ENCODE assay signal across 8 mouse cellular contexts in the genomic region with DNA sequence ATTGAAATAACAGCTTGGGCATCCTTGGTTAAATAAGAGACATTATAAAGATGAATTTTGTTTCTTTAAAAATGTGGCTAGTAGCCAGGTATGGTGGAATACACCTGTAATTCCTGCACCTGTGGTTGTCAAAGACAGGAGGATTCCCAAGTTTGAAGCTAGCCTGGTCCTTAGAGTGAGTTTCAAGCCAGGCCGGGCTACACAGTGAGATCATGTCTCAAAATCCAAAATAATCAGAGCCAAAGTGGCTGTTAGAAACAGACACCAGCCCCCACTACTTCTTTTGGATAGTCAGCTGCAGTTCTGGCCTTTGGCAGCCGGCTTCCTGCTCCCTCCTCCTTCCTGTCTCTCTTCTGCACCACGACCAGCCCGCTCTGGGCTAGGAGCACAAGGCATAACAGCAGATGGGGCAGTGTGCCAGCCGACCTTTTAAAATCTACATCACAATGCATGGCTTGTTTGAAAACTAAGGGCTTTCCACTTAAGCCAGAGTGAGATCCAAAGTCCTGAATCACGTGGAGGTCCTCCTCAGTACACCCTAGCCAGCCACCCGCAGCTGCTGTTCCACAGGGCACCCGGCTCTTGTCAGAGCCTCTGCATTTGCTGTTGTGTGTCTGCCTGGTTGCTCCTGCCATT.
A peak's percentile ranks its signal among the peaks of the same experiment; 100 is the strongest.
DNase-seq lines count a peak whose midpoint lies in the region.

No protein-coding gene starts in this region.

- peaks cover 31% of the 10 kb centered on the region for H3K4me1 ChIP-seq in midbrain, embryonic 10.5 days

- no peaks in the 10 kb centered on the region for H3K9me3 ChIP-seq in midbrain, embryonic 10.5 days (replicated peaks)

- 30% methylated on average over 8 of the region's 8 CpGs for WGBS in midbrain, embryonic 10.5 days

- intact Hi-C loops in gastrocnemius, postnatal 36 days (cut with DNase I), result no loop called here

- no peaks in the 10 kb centered on the region for H3K27me3 ChIP-seq in midbrain, embryonic 10.5 days (ENCODE audit: low read depth, poor library complexity, severe bottlenecking)

- H3K27ac ChIP-seq in midbrain, embryonic 10.5 days (replicated peaks), result 0 out of 2 replicates have a peak overlapping the region, but pooled peaks have one; percentile 13

- no peaks in the 10 kb centered on the region for H3K36me3 ChIP-seq in midbrain, embryonic 10.5 days

- H3K4me3 ChIP-seq in midbrain, embryonic 10.5 days, result no peak overlapping the region

- DNase-seq in gastrocnemius, postnatal 10 days, result peak; percentile 56
- DNase-seq in gastrocnemius, postnatal 36 days, result no peak
- DNase-seq in fibroblast of lung, adult 2 months (ENCODE audit: low read depth), result peak; percentile 36
- DNase-seq in heart, postnatal 4 days, result peak; percentile 68
- peak; percentile 60 to 67 for DNase-seq in layer of hippocampus, postnatal 10 days (ENCODE audit: low spot score in 2 of 2)
- DNase-seq in midbrain, embryonic 10.5 days (ENCODE audit: low spot score), result peak; percentile 38
- DNase-seq in telencephalon, adult 2 months (ENCODE audit: low read depth, low spot score), result peak; percentile 13
- DNase-seq in ovary, postnatal 14 days (ENCODE audit: low spot score), result no peak

Comparison
In these comparisons a context has a peak if more than half of its experiments do, and no peak if none do; other contexts are left out.
1. DNase-seq: peak in gastrocnemius, postnatal 10 days (single experiment), fibroblast of lung, adult 2 months (single experiment), heart, postnatal 4 days (single experiment), layer of hippocampus, postnatal 10 days (2 of 2), midbrain, embryonic 10.5 days (single experiment) and telencephalon, adult 2 months (single experiment); none in gastrocnemius, postnatal 36 days (0 of 2) and ovary, postnatal 14 days (single experiment).